Mouse (Mus musculus): ENCODE data around the gene Bicra. TPM values are rescaled to one million over a fixed set of nuclear protein-coding genes. Genes with fewer than 3 reads are reported as not detected.

Gene Bicra
- polyA plus RNA-seq, 1 experiment: 8.5 TPM

- Histone ChIP-seq H3K4me1 (ENCODE audit: control insufficient read depth, insufficient read depth, low read length) (peaks cover 3% of the 10 kb centered on the region; the same call in 1 of the 2 replicates), H3K27ac (ENCODE audit: insufficient read depth, low read length) (no peak overlapping the region), H3K4me3 (ENCODE audit: insufficient read depth, low read length) (no peak overlapping the region)
- TF ChIP-seq CTCF (IDR thresholded peaks at IDR 0.05; ENCODE audit: extremely low read depth, insufficient read depth, low read length): no peak
- TF ChIP-seq POLR2A (IDR thresholded peaks at IDR 0.05; ENCODE audit: extremely low read depth, insufficient read depth, low read length): no peak
These were observed 59.9 kb downstream of the Bicra start for GRCm38 (mm10) chr7:15987661-15988356.

- TF ChIP-seq POLR2A (IDR thresholded peaks at IDR 0.05; ENCODE audit: extremely low read depth, insufficient read depth, low read length) (no peak), CTCF (IDR thresholded peaks at IDR 0.05; ENCODE audit: extremely low read depth, insufficient read depth, low read length) (peak; percentile 60)
- Histone ChIP-seq H3K4me3 (ENCODE audit: insufficient read depth, low read length) (no peak overlapping the region), H3K27ac (ENCODE audit: insufficient read depth, low read length) (no peak overlapping the region)
These were observed 64.9 kb downstream of the Bicra start for GRCm38 (mm10) chr7:15982729-15983407.

GRCm38 (mm10) chr7:15981538-15981937, 66.2 kb downstream of the Bicra start:
- Histone ChIP-seq H3K4me3 (ENCODE audit: insufficient read depth, low read length) (no peak overlapping the region), H3K27ac (ENCODE audit: insufficient read depth, low read length) (no peak overlapping the region), H3K4me1 (ENCODE audit: control insufficient read depth, insufficient read depth, low read length) (peaks cover 7% of the 10 kb centered on the region; the same call in 1 of the 2 replicates)
- no peak for TF ChIP-seq CTCF (IDR thresholded peaks at IDR 0.05; ENCODE audit: extremely low read depth, insufficient read depth, low read length)
- no peak for TF ChIP-seq POLR2A (IDR thresholded peaks at IDR 0.05; ENCODE audit: extremely low read depth, insufficient read depth, low read length)

More at GRCm38 (mm10) chr7:15982729-15983407, 64.9 kb downstream of the Bicra start:
- peaks cover 8% of the 10 kb centered on the region; the same call in 1 of the 2 replicates for H3K4me1 ChIP-seq (ENCODE audit: control insufficient read depth, insufficient read depth, low read length)

- no peak overlapping the region for H3K4me3 ChIP-seq (ENCODE audit: insufficient read depth, low read length)
- TF ChIP-seq CTCF (IDR thresholded peaks at IDR 0.05; ENCODE audit: extremely low read depth, insufficient read depth, low read length): no peak
- no peak for TF ChIP-seq POLR2A (IDR thresholded peaks at IDR 0.05; ENCODE audit: extremely low read depth, insufficient read depth, low read length)
- H3K27ac ChIP-seq (ENCODE audit: insufficient read depth, low read length): 0 out of 2 replicates have a peak overlapping the region, but pooled peaks have one; percentile 29
- H3K4me1 ChIP-seq (ENCODE audit: control insufficient read depth, insufficient read depth, low read length): peaks cover 5% of the 10 kb centered on the region; the same call in 1 of the 2 replicates
These were observed 67.5 kb downstream of the Bicra start for GRCm38 (mm10) chr7:15980246-15980645.

GRCm38 (mm10) chr7:15975904-15976303, 71.8 kb downstream of the Bicra start:
- TF ChIP-seq POLR2A (IDR thresholded peaks at IDR 0.05; ENCODE audit: extremely low read depth, insufficient read depth, low read length): no peak
- TF ChIP-seq CTCF (IDR thresholded peaks at IDR 0.05; ENCODE audit: extremely low read depth, insufficient read depth, low read length): peak; percentile 84
- Histone ChIP-seq H3K4me1 (ENCODE audit: control insufficient read depth, insufficient read depth, low read length) (peaks cover 5% of the 10 kb centered on the region; the same call in 1 of the 2 replicates), H3K4me3 (ENCODE audit: insufficient read depth, low read length) (no peak overlapping the region), H3K27ac (ENCODE audit: insufficient read depth, low read length) (no peak overlapping the region)

- Histone ChIP-seq H3K27ac (ENCODE audit: insufficient read depth, low read length) (no peak overlapping the region), H3K4me1 (ENCODE audit: control insufficient read depth, insufficient read depth, low read length) (peaks cover 3% of the 10 kb centered on the region; the same call in 1 of the 2 replicates), H3K4me3 (ENCODE audit: insufficient read depth, low read length) (no peak overlapping the region)
- TF ChIP-seq CTCF (IDR thresholded peaks at IDR 0.05; ENCODE audit: extremely low read depth, insufficient read depth, low read length): no peak
- no peak for TF ChIP-seq POLR2A (IDR thresholded peaks at IDR 0.05; ENCODE audit: extremely low read depth, insufficient read depth, low read length)
These were observed 72.3 kb downstream of the Bicra start for GRCm38 (mm10) chr7:15975451-15975850.

- no peaks in the 10 kb centered on the region for H3K4me1 ChIP-seq (ENCODE audit: control insufficient read depth, insufficient read depth, low read length)
- no peak overlapping the region for H3K27ac ChIP-seq (ENCODE audit: insufficient read depth, low read length)
- TF ChIP-seq CTCF (IDR thresholded peaks at IDR 0.05; ENCODE audit: extremely low read depth, insufficient read depth, low read length): peak; percentile 78
- TF ChIP-seq POLR2A (IDR thresholded peaks at IDR 0.05; ENCODE audit: extremely low read depth, insufficient read depth, low read length): no peak
- no peak overlapping the region for H3K4me3 ChIP-seq (ENCODE audit: insufficient read depth, low read length)
These were observed 73.0 kb downstream of the Bicra start for GRCm38 (mm10) chr7:15974712-15975111.

- no peaks in the 10 kb centered on the region for H3K4me1 ChIP-seq (ENCODE audit: control insufficient read depth, insufficient read depth, low read length)
- TF ChIP-seq CTCF (IDR thresholded peaks at IDR 0.05; ENCODE audit: extremely low read depth, insufficient read depth, low read length) (no peak), POLR2A (IDR thresholded peaks at IDR 0.05; ENCODE audit: extremely low read depth, insufficient read depth, low read length) (no peak)
- no peak overlapping the region for H3K4me3 ChIP-seq (ENCODE audit: insufficient read depth, low read length)
- H3K27ac ChIP-seq (ENCODE audit: insufficient read depth, low read length): no peak overlapping the region
These were observed 75.5 kb downstream of the Bicra start for GRCm38 (mm10) chr7:15972247-15972646.

- TF ChIP-seq POLR2A (IDR thresholded peaks at IDR 0.05; ENCODE audit: extremely low read depth, insufficient read depth, low read length): no peak
- no peak for TF ChIP-seq CTCF (IDR thresholded peaks at IDR 0.05; ENCODE audit: extremely low read depth, insufficient read depth, low read length)
- no peak overlapping the region for H3K27ac ChIP-seq (ENCODE audit: insufficient read depth, low read length)
- no peaks in the 10 kb centered on the region for H3K4me1 ChIP-seq (ENCODE audit: control insufficient read depth, insufficient read depth, low read length)
- no peak overlapping the region for H3K4me3 ChIP-seq (ENCODE audit: insufficient read depth, low read length)
These were observed 78.0 kb downstream of the Bicra start for GRCm38 (mm10) chr7:15969674-15970073.
